Mouse (Mus musculus) left cerebral cortex, postnatal 25 days (tissue): ENCODE results near the gene Spryd4. TPM values are rescaled to one million over a fixed set of nuclear protein-coding genes. Genes with fewer than 3 reads are reported as not detected.

Experiments used
- total RNA-seq, 2 experiments: library from RNA; stranded (reverse); gene quantifications; 2 replicates each; pipeline ENCODE4 v1.2.3; 2021

Spryd4 gene
- total RNA-seq, 2 experiments from 2014 or later: 10.1 to 10.7 TPM

Other genes starting within 250 kb of the Spryd4 start
- gene Hsd17b6, start 204.2 kb downstream of the Spryd4 start, total RNA-seq: not detected
- 1 to 10 TPM; 6.2 to 6.9 TPM for gene Prim1, start 196.6 kb downstream of the Spryd4 start, total RNA-seq
- gene Naca, start 176.2 kb downstream of the Spryd4 start, total RNA-seq: 100 to 1,000 TPM; 308 to 327 TPM
- 100 to 1,000 TPM; 127 to 132 TPM for gene Ptges3, start 152.9 kb downstream of the Spryd4 start, total RNA-seq
- 1,000 to 10,000 TPM; 1,709 to 1,721 TPM for gene Atp5b, start 128.5 kb downstream of the Spryd4 start, total RNA-seq
- 10 to 100 TPM; 34.3 to 38.4 TPM for gene Baz2a, start 120.2 kb downstream of the Spryd4 start, total RNA-seq
- 10 to 100 TPM; 11.3 to 13.5 TPM for gene Rbms2, start 31.5 kb downstream of the Spryd4 start, total RNA-seq
- 10 to 100 TPM; 29.4 to 32.9 TPM for gene Gls2, start 17.4 kb downstream of the Spryd4 start, total RNA-seq
- not detected for gene Mip, start 14.0 kb upstream of the Spryd4 start, total RNA-seq
- gene Timeless, start 20.3 kb upstream of the Spryd4 start, total RNA-seq: 1 to 10 TPM; 6.8 to 8.3 TPM
- gene Apon, start 42.3 kb upstream of the Spryd4 start, total RNA-seq: not detected
- not detected for gene Apof, start 56.9 kb upstream of the Spryd4 start, total RNA-seq
- 10 to 100 TPM; 27.1 to 29.6 TPM for gene Stat2, start 58.8 kb upstream of the Spryd4 start, total RNA-seq
- gene Il23a, start 86.9 kb upstream of the Spryd4 start, total RNA-seq: under 1 TPM; 0.64 to 0.69 TPM
- 10 to 100 TPM; 14.3 to 15.4 TPM for gene Pan2, start 91.5 kb upstream of the Spryd4 start, total RNA-seq
- 10 to 100 TPM; 64.7 to 70.5 TPM for gene Cnpy2, start 110.7 kb upstream of the Spryd4 start, total RNA-seq
- gene Cs, start 125.9 kb upstream of the Spryd4 start, total RNA-seq: 100 to 1,000 TPM; 227 to 229 TPM
- 10 to 100 TPM; 60.4 to 63.8 TPM for gene Coq10a, start 157.2 kb upstream of the Spryd4 start, total RNA-seq
- gene Ankrd52, start 165.3 kb upstream of the Spryd4 start, total RNA-seq: 10 to 100 TPM; 65.1 to 68.9 TPM
- gene Slc39a5, start 189.4 kb upstream of the Spryd4 start, total RNA-seq: under 1 TPM; 0.30 to 0.32 TPM
- gene Nabp2, start 199.7 kb upstream of the Spryd4 start, total RNA-seq: 10 to 100 TPM; 87.8 to 89.7 TPM
- gene Rnf41, start 199.8 kb upstream of the Spryd4 start, total RNA-seq: 10 to 100 TPM; 76.7 to 78.6 TPM
- 100 to 1,000 TPM; 228 to 232 TPM for gene Smarcc2, start 247.4 kb upstream of the Spryd4 start, total RNA-seq